Mouse (Mus musculus): ENCODE results near the gene Tlr7. TPM values are rescaled to one million over a fixed set of nuclear protein-coding genes. Genes with fewer than 3 reads are reported as not detected.
A peak's percentile ranks its signal among the peaks of the same experiment; 100 is the strongest.

Tlr7 gene
- polyA plus RNA-seq, 1 experiment = not detected

- TF ChIP-seq EP300 (IDR thresholded peaks at IDR 0.05; ENCODE audit: insufficient read depth, low read depth, low read length) = no peak
- TF ChIP-seq POLR2A (IDR thresholded peaks at IDR 0.05; ENCODE audit: insufficient read depth, low read length) = no peak
- TF ChIP-seq CTCF (IDR thresholded peaks at IDR 0.05; ENCODE audit: low read depth, low read length) = peak; percentile 60
- Histone ChIP-seq H3K27ac (ENCODE audit: insufficient read depth, low read length) (no peak overlapping the region), H3K9me3 (replicated peaks; ENCODE audit: control insufficient read depth, insufficient read depth, low read length, poor library complexity, severe bottlenecking) (no peaks in the 10 kb centered on the region), H3K4me1 (ENCODE audit: control insufficient read depth, insufficient read depth, low read length) (no peaks in the 10 kb centered on the region), H3K27me3 (ENCODE audit: control insufficient read depth, insufficient read depth, low read length, poor library complexity, severe bottlenecking) (no peaks in the 10 kb centered on the region), H3K36me3 (ENCODE audit: control insufficient read depth, insufficient read depth, low read length, poor library complexity, severe bottlenecking) (no peaks in the 10 kb centered on the region), H3K9ac (ENCODE audit: low read depth, poor library complexity, severe bottlenecking) (no peak overlapping the region), H3K4me3 (ENCODE audit: low read depth, low read length) (no peak overlapping the region)
Measured at GRCm38 (mm10) chrX:167276953-167277352, 53.4 kb downstream of the Tlr7 start.

GRCm38 (mm10) chrX:167276551-167276950 is 53.8 kb downstream of the Tlr7 start:
- H3K9ac ChIP-seq (ENCODE audit: low read depth, poor library complexity, severe bottlenecking) = no peak overlapping the region
- no peak overlapping the region for H3K27ac ChIP-seq (ENCODE audit: insufficient read depth, low read length)
- H3K4me3 ChIP-seq (ENCODE audit: low read depth, low read length) = no peak overlapping the region
- no peaks in the 10 kb centered on the region for H3K4me1 ChIP-seq (ENCODE audit: control insufficient read depth, insufficient read depth, low read length)
- no peaks in the 10 kb centered on the region for H3K36me3 ChIP-seq (ENCODE audit: control insufficient read depth, insufficient read depth, low read length, poor library complexity, severe bottlenecking)
- TF ChIP-seq POLR2A (IDR thresholded peaks at IDR 0.05; ENCODE audit: insufficient read depth, low read length) = no peak
- no peaks in the 10 kb centered on the region for H3K9me3 ChIP-seq (replicated peaks; ENCODE audit: control insufficient read depth, insufficient read depth, low read length, poor library complexity, severe bottlenecking)
- no peaks in the 10 kb centered on the region for H3K27me3 ChIP-seq (ENCODE audit: control insufficient read depth, insufficient read depth, low read length, poor library complexity, severe bottlenecking)

GRCm38 (mm10) chrX:167264086-167264485 is 66.3 kb downstream of the Tlr7 start, which contains the start of gene Tlr8:
Tlr8 (minus strand) TSS chrX:167264329.
- Histone ChIP-seq H3K27ac (ENCODE audit: insufficient read depth, low read length) (no peak within 1 kb of the TSS), H3K9ac (ENCODE audit: low read depth, poor library complexity, severe bottlenecking) (no peak within 1 kb of the TSS), H3K4me3 (ENCODE audit: low read depth, low read length) (no peak within 1 kb of the TSS), H3K4me1 (ENCODE audit: control insufficient read depth, insufficient read depth, low read length) (no peaks in the 10 kb centered on the region), H3K9me3 (replicated peaks; ENCODE audit: control insufficient read depth, insufficient read depth, low read length, poor library complexity, severe bottlenecking) (no peaks in the 10 kb centered on the region), H3K36me3 (ENCODE audit: control insufficient read depth, insufficient read depth, low read length, poor library complexity, severe bottlenecking) (no peaks in the 10 kb centered on the region), H3K27me3 (ENCODE audit: control insufficient read depth, insufficient read depth, low read length, poor library complexity, severe bottlenecking) (no peaks in the 10 kb centered on the region)
- TF ChIP-seq CTCF (IDR thresholded peaks at IDR 0.05; ENCODE audit: low read depth, low read length) (no peak), EP300 (IDR thresholded peaks at IDR 0.05; ENCODE audit: insufficient read depth, low read depth, low read length) (no peak), POLR2A (IDR thresholded peaks at IDR 0.05; ENCODE audit: insufficient read depth, low read length) (no peak)

- Histone ChIP-seq H3K27me3 (ENCODE audit: control insufficient read depth, insufficient read depth, low read length, poor library complexity, severe bottlenecking) (no peaks in the 10 kb centered on the region), H3K36me3 (ENCODE audit: control insufficient read depth, insufficient read depth, low read length, poor library complexity, severe bottlenecking) (no peaks in the 10 kb centered on the region), H3K27ac (ENCODE audit: insufficient read depth, low read length) (no peak overlapping the region), H3K4me1 (ENCODE audit: control insufficient read depth, insufficient read depth, low read length) (no peaks in the 10 kb centered on the region), H3K9ac (ENCODE audit: low read depth, poor library complexity, severe bottlenecking) (no peak overlapping the region), H3K9me3 (replicated peaks; ENCODE audit: control insufficient read depth, insufficient read depth, low read length, poor library complexity, severe bottlenecking) (no peaks in the 10 kb centered on the region), H3K4me3 (ENCODE audit: low read depth, low read length) (no peak overlapping the region)
- no peak for TF ChIP-seq CTCF (IDR thresholded peaks at IDR 0.05; ENCODE audit: low read depth, low read length)
- TF ChIP-seq EP300 (IDR thresholded peaks at IDR 0.05; ENCODE audit: insufficient read depth, low read depth, low read length) = no peak
- no peak for TF ChIP-seq POLR2A (IDR thresholded peaks at IDR 0.05; ENCODE audit: insufficient read depth, low read length)
Measured at GRCm38 (mm10) chrX:167263530-167263929, 66.8 kb downstream of the Tlr7 start.

Other genes starting within 250 kb of the Tlr7 start
- gene Tmsb4x, start 121.2 kb downstream of the Tlr7 start, polyA plus RNA-seq (2011; ENCODE audit: insufficient read depth, insufficient read length, low read depth, missing spikeins) = 543 and 559 TPM in 2 replicates
- gene Tlr8, start 66.2 kb downstream of the Tlr7 start, polyA plus RNA-seq (2011; ENCODE audit: insufficient read depth, insufficient read length, low read depth, missing spikeins) = not detected in 2 replicates
- 30.1 and 31.7 TPM in 2 replicates for gene Prps2, start 52.2 kb upstream of the Tlr7 start, polyA plus RNA-seq (2011; ENCODE audit: insufficient read depth, insufficient read length, low read depth, missing spikeins)

Measured in ES-Bruce4 (cell line).